Mouse (Mus musculus): ENCODE results near the gene Rad21l. TPM values are rescaled to one million over a fixed set of nuclear protein-coding genes. Genes with fewer than 3 reads are reported as not detected.

Rad21l gene
- total and polyA plus RNA-seq, 2 experiments from 2014 or later: 0.15 to 0.44 TPM

DNA sequence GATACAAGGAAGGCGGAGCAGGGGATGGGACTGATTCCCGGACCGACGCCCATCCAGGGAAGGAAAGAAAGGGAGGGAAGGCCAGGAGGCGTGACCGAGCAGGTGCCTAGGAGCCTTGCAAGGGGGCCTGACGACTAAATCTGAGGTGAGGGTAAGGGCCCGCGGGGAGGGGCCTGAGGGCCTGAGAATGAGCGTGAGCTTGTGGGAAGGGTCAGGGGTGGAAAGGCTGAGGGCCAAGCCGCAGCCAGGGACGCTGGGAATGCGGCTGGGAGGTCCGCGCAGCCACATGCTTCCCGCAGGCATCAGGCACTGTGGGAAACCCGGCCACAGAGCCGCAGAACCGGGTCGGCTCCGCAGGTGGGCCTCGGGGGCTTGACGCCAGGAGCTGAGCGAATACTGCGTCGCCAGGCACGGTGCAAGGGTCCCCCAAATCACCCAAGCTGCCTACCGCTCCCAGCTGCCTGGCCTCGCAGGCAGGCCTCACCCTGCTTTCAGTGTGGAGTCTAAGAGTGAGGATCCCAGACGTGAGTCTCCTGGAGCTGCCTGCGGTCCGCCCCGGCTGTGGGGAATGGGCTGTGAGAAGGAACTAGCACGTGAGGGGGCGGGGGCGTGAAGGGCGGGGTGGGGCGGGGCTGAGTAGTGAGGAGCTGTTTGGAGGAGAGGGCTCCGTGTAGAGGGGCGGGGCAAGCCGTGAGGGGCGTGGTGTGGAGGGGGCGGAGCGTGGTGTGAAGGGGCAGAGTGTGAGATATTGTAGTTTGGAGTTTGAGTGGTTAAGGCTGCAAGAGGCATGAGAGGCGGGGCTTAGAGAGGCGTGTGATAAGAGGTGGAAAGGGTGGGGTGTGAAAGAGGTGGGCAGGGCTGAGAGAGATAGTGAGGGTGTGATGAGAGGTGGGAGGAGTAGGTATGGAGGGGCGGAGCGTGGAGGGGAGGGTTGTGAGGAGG lies 2.0 kb upstream of the Rad21l start:
- peak; percentile 78 for ATAC-seq (ENCODE audit: low FRiP score)
- no peaks in the 10 kb centered on the region for H3K4me1 ChIP-seq (ENCODE audit: insufficient read depth, low read length)
- no peak for TF ChIP-seq CTCF (IDR thresholded peaks at IDR 0.05)
- no peaks in the 10 kb centered on the region for H3K9me3 ChIP-seq (ENCODE audit: low read length)
- H3K36me3 ChIP-seq (ENCODE audit: insufficient read depth, low read length): no peaks in the 10 kb centered on the region
- DNase-seq (ENCODE audit: low spot score): no peak
- peak overlapping the region; percentile 42 for H3K4me2 ChIP-seq (ENCODE audit: low read depth, low read length, poor library complexity, severe bottlenecking)
- WGBS: 34% methylated on average over 48 of the region's 48 CpGs
- 0 out of 2 replicates have a peak overlapping the region, but pooled peaks have one; percentile 8 for H3K9ac ChIP-seq (replicated peaks; ENCODE audit: low read length, poor library complexity, severe bottlenecking)
- peak overlapping the region; percentile 19; the same call in 1 of the 2 replicates for H3K4me3 ChIP-seq (ENCODE audit: low read depth, low read length)
- H3K27me3 ChIP-seq (ENCODE audit: insufficient read depth, low read length): no peaks in the 10 kb centered on the region
- H3K27ac ChIP-seq (ENCODE audit: low read depth, low read length): no peak overlapping the region

DNA sequence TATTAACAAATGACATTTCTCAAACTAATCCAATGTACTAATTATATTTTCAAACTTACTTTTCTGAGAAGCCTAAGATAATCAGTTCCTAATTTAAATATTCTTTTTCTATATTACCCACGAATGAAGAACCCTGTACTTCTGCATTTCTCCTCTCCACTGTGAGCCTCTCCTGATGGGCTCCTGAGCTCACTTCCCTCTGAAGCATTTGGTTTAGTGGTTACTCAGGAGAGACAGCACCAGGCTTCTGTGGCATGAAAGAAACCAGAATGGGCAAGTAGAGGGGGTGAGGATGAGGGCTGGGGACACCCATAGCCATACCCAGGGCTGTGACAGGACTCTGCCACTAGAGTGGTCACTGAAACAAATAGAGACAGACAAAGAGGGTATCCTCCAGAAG lies 16.3 kb downstream of the Rad21l start:
- TF ChIP-seq CTCF (IDR thresholded peaks at IDR 0.05): no peak
- no peaks in the 10 kb centered on the region for H3K9me3 ChIP-seq (ENCODE audit: low read length)
- ATAC-seq (ENCODE audit: low FRiP score): no peak

DNA sequence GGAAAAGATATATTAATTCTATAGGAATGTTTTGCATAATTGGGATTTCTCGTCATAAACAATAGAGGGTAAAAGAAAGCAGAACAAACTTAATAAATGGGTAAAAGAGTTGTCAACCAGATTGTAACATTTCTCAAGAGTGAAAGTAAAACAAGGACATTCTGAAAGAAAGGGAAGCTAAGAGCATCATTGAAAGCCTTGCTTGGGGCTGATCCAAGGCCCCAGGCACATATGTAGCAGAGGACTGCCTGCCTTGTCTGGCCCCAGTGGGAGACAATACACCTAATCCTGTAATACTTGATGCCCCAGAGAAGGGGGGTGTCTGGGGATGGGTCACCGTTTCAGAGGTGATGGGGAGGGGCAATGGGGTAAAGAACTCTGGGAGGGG lies 32.3 kb downstream of the Rad21l start:
- H3K27ac ChIP-seq (ENCODE audit: low read depth, low read length): no peak overlapping the region
- no peak for ATAC-seq (ENCODE audit: low FRiP score)
- H3K36me3 ChIP-seq (ENCODE audit: insufficient read depth, low read length): no peaks in the 10 kb centered on the region
- H3K27me3 ChIP-seq (ENCODE audit: insufficient read depth, low read length): no peaks in the 10 kb centered on the region
- no peak for DNase-seq (ENCODE audit: low spot score)
- no peaks in the 10 kb centered on the region for H3K9me3 ChIP-seq (ENCODE audit: low read length)
- TF ChIP-seq CTCF (IDR thresholded peaks at IDR 0.05): no peak
- no peak overlapping the region for H3K4me2 ChIP-seq (ENCODE audit: low read depth, low read length, poor library complexity, severe bottlenecking)
- H3K4me1 ChIP-seq (ENCODE audit: insufficient read depth, low read length): peaks cover 8% of the 10 kb centered on the region; the same call in 1 of the 2 replicates
- no peak overlapping the region for H3K9ac ChIP-seq (replicated peaks; ENCODE audit: low read length, poor library complexity, severe bottlenecking)
- WGBS: 46% methylated on average over 2 of the region's 2 CpGs
- no peak overlapping the region for H3K4me3 ChIP-seq (ENCODE audit: low read depth, low read length)

More for the DNA sequence above, 16.3 kb downstream of the Rad21l start:
- Histone ChIP-seq H3K27ac (ENCODE audit: low read depth, low read length) (no peak overlapping the region), H3K27me3 (ENCODE audit: insufficient read depth, low read length) (no peaks in the 10 kb centered on the region), H3K4me3 (ENCODE audit: low read depth, low read length) (no peak overlapping the region), H3K9ac (replicated peaks; ENCODE audit: low read length, poor library complexity, severe bottlenecking) (no peak overlapping the region), H3K4me1 (ENCODE audit: insufficient read depth, low read length) (no peaks in the 10 kb centered on the region), H3K36me3 (ENCODE audit: insufficient read depth, low read length) (no peaks in the 10 kb centered on the region), H3K4me2 (ENCODE audit: low read depth, low read length, poor library complexity, severe bottlenecking) (no peak overlapping the region)
- 70% methylated on average over 1 of the region's 1 CpGs for WGBS
- no peak for DNase-seq (ENCODE audit: low spot score)

DNA sequence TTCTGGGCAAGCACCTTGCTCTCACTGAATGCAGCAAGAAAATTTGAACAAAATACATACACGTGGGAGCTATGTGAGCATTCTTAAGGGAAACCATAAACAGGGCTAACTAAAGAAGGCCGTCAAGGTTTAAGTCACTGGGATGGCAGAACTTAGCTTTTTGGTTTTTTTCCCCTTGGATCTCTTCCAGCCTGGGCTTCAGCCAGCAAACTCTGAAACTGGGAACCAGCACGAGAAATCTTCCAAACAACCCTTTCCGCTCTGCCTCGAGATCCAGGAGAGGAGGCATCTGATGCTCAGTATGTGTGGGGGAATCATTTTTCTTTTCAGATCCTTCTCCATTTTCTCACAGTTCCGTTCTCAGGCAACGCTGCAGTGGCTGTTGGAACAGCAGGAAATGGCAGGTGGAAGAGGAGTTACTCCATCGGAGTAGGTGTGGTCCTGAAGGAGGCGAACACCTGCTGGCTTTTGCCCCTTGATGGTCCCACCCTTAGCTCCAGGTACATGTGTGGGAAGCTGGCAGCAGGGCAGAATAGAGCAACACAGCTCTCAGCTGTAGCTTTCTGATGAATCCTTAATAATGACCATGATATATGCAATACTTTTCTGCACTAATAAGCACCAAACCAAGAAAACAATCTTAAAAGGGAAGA lies 32.8 kb downstream of the Rad21l start:
- H3K27me3 ChIP-seq (ENCODE audit: insufficient read depth, low read length): no peaks in the 10 kb centered on the region
- no peak for TF ChIP-seq CTCF (IDR thresholded peaks at IDR 0.05)
- ATAC-seq (ENCODE audit: low FRiP score) (no peak), DNase-seq (ENCODE audit: low spot score) (no peak)
- WGBS: 66% methylated on average over 9 of the region's 9 CpGs
- H3K27ac ChIP-seq (ENCODE audit: low read depth, low read length): no peak overlapping the region
- H3K4me3 ChIP-seq (ENCODE audit: low read depth, low read length): no peak overlapping the region
- H3K4me1 ChIP-seq (ENCODE audit: insufficient read depth, low read length): peaks cover 12% of the 10 kb centered on the region; the same call in 1 of the 2 replicates
- no peaks in the 10 kb centered on the region for H3K36me3 ChIP-seq (ENCODE audit: insufficient read depth, low read length)
- H3K4me2 ChIP-seq (ENCODE audit: low read depth, low read length, poor library complexity, severe bottlenecking): no peak overlapping the region
- H3K9ac ChIP-seq (replicated peaks; ENCODE audit: low read length, poor library complexity, severe bottlenecking): no peak overlapping the region
- H3K9me3 ChIP-seq (ENCODE audit: low read length): no peaks in the 10 kb centered on the region

- Histone ChIP-seq H3K36me3 (ENCODE audit: insufficient read depth, low read length) (no peaks in the 10 kb centered on the region), H3K4me2 (ENCODE audit: low read depth, low read length, poor library complexity, severe bottlenecking) (no peak overlapping the region)
Measured at GRCm38 (mm10) chr2:151634903-151635302, 33.4 kb downstream of the Rad21l start.

More at GRCm38 (mm10) chr2:151634903-151635302, 33.4 kb downstream of the Rad21l start:
- 25% methylated on average over 2 of the region's 2 CpGs for WGBS
- ATAC-seq (ENCODE audit: low FRiP score) (no peak), DNase-seq (ENCODE audit: low spot score) (peak; percentile 38)
- no peak for TF ChIP-seq CTCF (IDR thresholded peaks at IDR 0.05)
- Histone ChIP-seq H3K27me3 (ENCODE audit: insufficient read depth, low read length) (no peaks in the 10 kb centered on the region), H3K9me3 (ENCODE audit: low read length) (no peaks in the 10 kb centered on the region), H3K27ac (ENCODE audit: low read depth, low read length) (no peak overlapping the region), H3K4me1 (ENCODE audit: insufficient read depth, low read length) (peaks cover 18% of the 10 kb centered on the region; the same call in 1 of the 2 replicates), H3K9ac (replicated peaks; ENCODE audit: low read length, poor library complexity, severe bottlenecking) (no peak overlapping the region), H3K4me3 (ENCODE audit: low read depth, low read length) (no peak overlapping the region)

Measured in midbrain, postnatal 0 days (tissue).